Mouse (Mus musculus) kidney, adult 2 months (tissue): ENCODE measurements around the gene Amz1.

ENCODE experiments used
- CTCF ChIP-seq: fragments of 200-500 bp; conservative IDR thresholded peaks from 2 replicates; pipeline ENCODE4 v1.5.1; 2011; ENCODE audit warnings: low read depth, mild to moderate bottlenecking, control low read depth, low read length, moderate library complexity, mixed read lengths; ENCODE audit not compliant: insufficient read depth, insufficient read length
- POLR2A ChIP-seq: fragments of 200-500 bp; IDR thresholded peaks from one replicate; pipeline ENCODE4 v1.6.1; 2011; ENCODE audit warnings: low read depth, low read length, control low read depth

GRCm38 (mm10) chr5:140762540-140762939, 38.6 kb downstream of the Amz1 start:
- TF ChIP-seq POLR2A (no peak), CTCF (no peak)
